Mouse (Mus musculus): Measurements from ENCODE around the gene Tia1. TPM values are rescaled to one million over a fixed set of nuclear protein-coding genes. Genes with fewer than 3 reads are reported as not detected.

The Tia1 gene
- 228 and 232 TPM in 2 replicates for polyA plus RNA-seq (2014; fragmentation: Nextera tagmentation; extraction: Ambion mirVana)

DNA sequence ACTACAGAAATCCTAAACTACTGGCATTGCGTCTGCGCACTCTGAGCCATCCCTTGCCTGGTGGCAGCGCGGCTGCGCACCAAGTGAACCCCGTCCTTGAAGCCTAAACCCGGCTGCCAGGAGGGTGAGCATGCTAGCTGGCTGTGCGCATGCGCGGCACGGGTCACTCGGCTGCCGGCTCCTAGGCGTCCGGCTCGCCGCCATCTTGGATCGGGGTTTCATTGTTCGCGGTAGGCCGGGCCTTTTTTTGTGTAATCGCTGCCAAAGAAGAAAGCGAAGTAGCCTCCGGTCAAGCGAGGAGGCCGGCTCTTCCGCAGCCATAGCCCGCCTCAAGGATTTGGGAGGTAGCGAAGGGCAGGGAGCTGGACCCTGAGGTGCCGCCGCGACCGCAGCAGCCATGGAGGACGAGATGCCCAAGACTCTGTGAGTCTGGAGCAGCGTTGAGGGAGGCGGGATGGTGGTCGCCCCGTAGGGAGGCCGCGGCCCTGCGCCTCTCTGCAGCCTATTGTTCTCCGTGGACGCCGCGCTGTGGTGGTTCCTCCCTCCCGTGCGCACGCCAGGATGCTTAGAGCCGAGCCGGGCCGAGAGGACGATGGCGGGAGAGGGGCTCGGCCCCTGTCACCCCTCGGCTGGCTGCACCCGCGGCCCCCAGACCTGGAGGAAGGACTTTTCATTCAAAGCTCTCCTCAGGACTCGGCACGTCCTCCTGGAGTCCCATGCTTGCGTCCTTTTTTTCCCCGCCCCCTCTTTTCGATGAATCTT is at the start of gene Tia1:
Tia1 (plus strand) TSS at position 120 of the 762 bp plus-strand sequence.
- Histone ChIP-seq H3K4me1 (ENCODE audit: control insufficient read depth, insufficient read depth, low read length) (no peaks in the 10 kb centered on the region), H3K9ac (replicated peaks; ENCODE audit: low read length) (peak within 1 kb of the TSS; percentile 95), H3K27me3 (ENCODE audit: control insufficient read depth, insufficient read depth, low read length) (no peaks in the 10 kb centered on the region), H3K36me3 (replicated peaks; ENCODE audit: control insufficient read depth, insufficient read depth, low read depth, low read length) (no peaks in the 10 kb centered on the region), H3K4me3 (ENCODE audit: low read depth, low read length) (peak within 1 kb of the TSS; percentile 61), H3K27ac (replicated peaks; ENCODE audit: low read depth, low read length) (peak within 1 kb of the TSS; percentile 99), H3K9me3 (replicated peaks; ENCODE audit: control insufficient read depth, low read length) (no peaks in the 10 kb centered on the region), H3K4me2 (ENCODE audit: low read depth, low read length) (peak within 1 kb of the TSS; percentile 32; the same call in 1 of the 2 replicates)
- peak; percentile 98 for DNase-seq (ENCODE audit: low spot score)
- ATAC-seq (replicated peaks; ENCODE audit: insufficient number of reproducible peaks, low FRiP score, low TSS enrichment, low read depth): peak; percentile 94
- WGBS: under 1% methylated on average over 62 of the region's 62 CpGs

DNA sequence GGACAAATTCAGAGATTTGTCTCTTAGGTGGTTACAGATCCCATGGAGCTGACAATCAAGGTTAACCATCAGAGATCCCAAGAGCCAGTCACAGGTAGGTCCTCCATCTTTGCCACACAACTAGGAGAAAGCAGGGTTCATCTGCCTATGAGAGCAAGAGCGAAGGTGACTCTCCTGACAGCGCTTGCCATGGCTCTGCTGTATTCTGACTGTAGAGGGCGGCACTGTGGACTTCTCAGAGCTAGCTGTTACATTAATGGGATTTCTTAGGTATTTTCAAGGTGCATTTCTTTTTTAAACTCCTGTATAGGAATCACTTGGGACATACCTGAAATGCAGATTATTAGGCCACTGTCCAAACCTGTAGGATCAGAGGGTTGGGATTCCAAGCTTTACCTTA is 49.1 kb upstream of the Tia1 start:
- DNase-seq (ENCODE audit: low spot score): no peak
- no peak for ATAC-seq (replicated peaks; ENCODE audit: insufficient number of reproducible peaks, low FRiP score, low TSS enrichment, low read depth)
- H3K27ac ChIP-seq (replicated peaks; ENCODE audit: low read depth, low read length): no peak overlapping the region
- no peak overlapping the region for H3K4me3 ChIP-seq (ENCODE audit: low read depth, low read length)
- no peaks in the 10 kb centered on the region for H3K9me3 ChIP-seq (replicated peaks; ENCODE audit: control insufficient read depth, low read length)
- H3K27me3 ChIP-seq (ENCODE audit: control insufficient read depth, insufficient read depth, low read length): no peaks in the 10 kb centered on the region
- H3K4me1 ChIP-seq (ENCODE audit: control insufficient read depth, insufficient read depth, low read length): no peaks in the 10 kb centered on the region
- H3K9ac ChIP-seq (replicated peaks; ENCODE audit: low read length): no peak overlapping the region
- no peak overlapping the region for H3K4me2 ChIP-seq (ENCODE audit: low read depth, low read length)
- H3K36me3 ChIP-seq (replicated peaks; ENCODE audit: control insufficient read depth, insufficient read depth, low read depth, low read length): no peaks in the 10 kb centered on the region
- 50% methylated on average over 3 of the region's 3 CpGs for WGBS

DNA sequence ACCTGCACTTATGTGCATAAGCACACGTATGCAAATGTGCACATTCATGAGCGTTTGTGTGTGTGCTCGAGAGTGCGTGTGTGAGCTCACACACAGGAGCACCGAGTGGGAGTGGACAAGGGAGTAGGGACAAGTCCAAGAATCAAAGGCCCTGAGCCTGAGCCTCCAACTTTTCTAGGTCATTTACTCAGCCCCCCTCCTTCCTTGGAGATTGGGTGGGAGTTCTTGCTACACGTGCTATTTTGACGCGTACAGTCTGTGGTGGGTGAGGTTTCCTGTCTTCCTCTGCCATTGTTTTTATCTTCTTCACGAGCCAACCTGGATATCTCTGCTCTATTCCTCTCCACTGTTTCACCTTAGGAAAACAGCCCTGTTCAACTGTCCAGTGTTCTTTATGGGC is 47.1 kb upstream of the Tia1 start:
- no peaks in the 10 kb centered on the region for H3K27me3 ChIP-seq (ENCODE audit: control insufficient read depth, insufficient read depth, low read length)
- no peaks in the 10 kb centered on the region for H3K36me3 ChIP-seq (replicated peaks; ENCODE audit: control insufficient read depth, insufficient read depth, low read depth, low read length)
- H3K4me1 ChIP-seq (ENCODE audit: control insufficient read depth, insufficient read depth, low read length): no peaks in the 10 kb centered on the region
- ATAC-seq (replicated peaks; ENCODE audit: insufficient number of reproducible peaks, low FRiP score, low TSS enrichment, low read depth) (no peak), DNase-seq (ENCODE audit: low spot score) (no peak)
- no peak overlapping the region for H3K4me2 ChIP-seq (ENCODE audit: low read depth, low read length)
- no peaks in the 10 kb centered on the region for H3K9me3 ChIP-seq (replicated peaks; ENCODE audit: control insufficient read depth, low read length)
- H3K4me3 ChIP-seq (ENCODE audit: low read depth, low read length): no peak overlapping the region
- H3K9ac ChIP-seq (replicated peaks; ENCODE audit: low read length): no peak overlapping the region
- H3K27ac ChIP-seq (replicated peaks; ENCODE audit: low read depth, low read length): no peak overlapping the region
- 82% methylated on average over 9 of the region's 9 CpGs for WGBS

DNA sequence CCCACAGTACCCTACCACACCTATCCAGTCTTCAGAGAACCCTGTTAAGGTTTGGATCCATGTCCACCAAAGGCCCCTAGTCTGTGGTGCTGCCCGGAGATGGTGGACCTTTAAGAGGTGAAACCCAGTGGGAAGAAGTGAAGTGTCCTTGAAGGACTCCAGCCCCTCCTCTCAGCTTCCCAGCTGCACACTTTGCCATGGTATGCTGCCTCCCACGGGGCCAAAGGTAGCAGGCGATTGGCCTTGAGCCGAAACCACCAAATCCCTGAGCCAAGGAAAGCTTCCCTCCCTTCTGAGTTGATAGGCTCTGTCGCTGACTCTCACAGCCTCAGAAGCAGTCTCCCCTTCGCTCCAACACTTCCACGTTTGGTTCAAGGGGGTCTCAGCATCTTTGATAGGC is 43.3 kb upstream of the Tia1 start:
- ATAC-seq (replicated peaks; ENCODE audit: insufficient number of reproducible peaks, low FRiP score, low TSS enrichment, low read depth) (no peak), DNase-seq (ENCODE audit: low spot score) (no peak)
- no peak overlapping the region for H3K4me2 ChIP-seq (ENCODE audit: low read depth, low read length)
- no peaks in the 10 kb centered on the region for H3K27me3 ChIP-seq (ENCODE audit: control insufficient read depth, insufficient read depth, low read length)
- WGBS: 68% methylated on average over 7 of the region's 7 CpGs
- no peaks in the 10 kb centered on the region for H3K4me1 ChIP-seq (ENCODE audit: control insufficient read depth, insufficient read depth, low read length)
- H3K9ac ChIP-seq (replicated peaks; ENCODE audit: low read length): no peak overlapping the region
- H3K4me3 ChIP-seq (ENCODE audit: low read depth, low read length): no peak overlapping the region
- H3K9me3 ChIP-seq (replicated peaks; ENCODE audit: control insufficient read depth, low read length): no peaks in the 10 kb centered on the region
- no peaks in the 10 kb centered on the region for H3K36me3 ChIP-seq (replicated peaks; ENCODE audit: control insufficient read depth, insufficient read depth, low read depth, low read length)
- no peak overlapping the region for H3K27ac ChIP-seq (replicated peaks; ENCODE audit: low read depth, low read length)

DNA sequence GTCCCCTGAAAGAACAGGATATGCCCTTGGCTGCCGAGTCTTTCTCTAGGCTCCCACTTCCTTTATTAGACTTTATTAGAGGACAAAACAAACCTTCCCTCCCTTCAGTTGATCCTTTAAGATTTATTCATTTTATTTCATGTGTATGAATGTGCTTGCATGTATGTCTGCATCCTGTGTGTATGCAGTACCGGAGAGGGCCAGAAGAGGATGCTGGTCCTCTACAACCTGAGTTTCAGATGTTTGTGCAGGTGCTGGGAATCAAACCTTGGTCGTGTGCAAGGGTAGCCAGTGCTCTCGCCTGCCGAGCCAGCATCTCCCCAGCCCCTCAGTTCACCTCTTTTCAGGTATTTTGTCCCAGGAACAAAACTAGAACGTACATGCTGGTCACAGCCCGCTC is 42.6 kb upstream of the Tia1 start:
- WGBS: 85% methylated on average over 7 of the region's 7 CpGs
- H3K4me2 ChIP-seq (ENCODE audit: low read depth, low read length): no peak overlapping the region
- ATAC-seq (replicated peaks; ENCODE audit: insufficient number of reproducible peaks, low FRiP score, low TSS enrichment, low read depth) (no peak), DNase-seq (ENCODE audit: low spot score) (no peak)
- no peaks in the 10 kb centered on the region for H3K27me3 ChIP-seq (ENCODE audit: control insufficient read depth, insufficient read depth, low read length)
- H3K36me3 ChIP-seq (replicated peaks; ENCODE audit: control insufficient read depth, insufficient read depth, low read depth, low read length): no peaks in the 10 kb centered on the region
- no peaks in the 10 kb centered on the region for H3K9me3 ChIP-seq (replicated peaks; ENCODE audit: control insufficient read depth, low read length)
- no peak overlapping the region for H3K4me3 ChIP-seq (ENCODE audit: low read depth, low read length)
- H3K27ac ChIP-seq (replicated peaks; ENCODE audit: low read depth, low read length): no peak overlapping the region
- no peak overlapping the region for H3K9ac ChIP-seq (replicated peaks; ENCODE audit: low read length)
- H3K4me1 ChIP-seq (ENCODE audit: control insufficient read depth, insufficient read depth, low read length): no peaks in the 10 kb centered on the region

DNA sequence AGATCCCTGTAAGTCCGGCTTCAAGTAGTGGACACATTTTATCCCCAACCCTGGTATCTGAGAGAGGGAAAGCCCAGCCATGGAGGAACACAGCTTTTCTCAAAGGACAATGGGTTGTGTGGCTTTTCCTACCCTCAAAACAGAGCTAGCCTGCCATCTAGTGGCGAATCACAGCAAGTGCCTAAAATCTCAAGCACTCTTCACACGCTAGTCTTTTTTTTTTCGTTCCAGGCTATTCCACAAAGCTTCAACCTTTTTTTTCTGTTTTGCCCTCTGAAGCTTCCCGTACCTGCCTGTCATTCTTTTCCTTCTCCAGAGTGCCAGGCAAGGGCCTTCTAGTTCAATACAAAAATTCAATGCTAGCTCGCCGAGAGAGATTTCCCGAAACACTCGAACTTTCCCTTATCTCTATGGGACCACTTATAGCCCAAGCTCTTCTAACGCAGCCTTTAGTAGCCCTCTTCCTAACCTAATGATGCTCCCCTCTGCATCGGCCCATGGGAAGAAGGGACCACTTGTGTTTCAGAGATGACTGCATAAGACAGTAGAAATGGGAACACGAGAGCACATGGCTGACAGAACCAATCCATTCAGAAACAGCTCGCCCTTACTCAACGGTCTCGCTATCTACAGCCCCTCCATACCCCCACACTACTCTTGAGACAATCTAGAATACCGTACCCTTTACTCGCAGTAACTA is 39.4 kb upstream of the Tia1 start:
- no peaks in the 10 kb centered on the region for H3K27me3 ChIP-seq (ENCODE audit: control insufficient read depth, insufficient read depth, low read length)
- WGBS: 5% methylated on average over 17 of the region's 17 CpGs
- peak overlapping the region; percentile 68 for H3K4me2 ChIP-seq (ENCODE audit: low read depth, low read length)
- ATAC-seq (replicated peaks; ENCODE audit: insufficient number of reproducible peaks, low FRiP score, low TSS enrichment, low read depth) (peak; percentile 40; the same call in 1 of the 2 replicates), DNase-seq (ENCODE audit: low spot score) (peak; percentile 91)
- peak overlapping the region; percentile 75 for H3K9ac ChIP-seq (replicated peaks; ENCODE audit: low read length)
- H3K9me3 ChIP-seq (replicated peaks; ENCODE audit: control insufficient read depth, low read length): no peaks in the 10 kb centered on the region
- no peaks in the 10 kb centered on the region for H3K36me3 ChIP-seq (replicated peaks; ENCODE audit: control insufficient read depth, insufficient read depth, low read depth, low read length)
- H3K27ac ChIP-seq (replicated peaks; ENCODE audit: low read depth, low read length): no peak overlapping the region
- H3K4me1 ChIP-seq (ENCODE audit: control insufficient read depth, insufficient read depth, low read length): no peaks in the 10 kb centered on the region
- H3K4me3 ChIP-seq (ENCODE audit: low read depth, low read length): peak overlapping the region; percentile 47

DNA sequence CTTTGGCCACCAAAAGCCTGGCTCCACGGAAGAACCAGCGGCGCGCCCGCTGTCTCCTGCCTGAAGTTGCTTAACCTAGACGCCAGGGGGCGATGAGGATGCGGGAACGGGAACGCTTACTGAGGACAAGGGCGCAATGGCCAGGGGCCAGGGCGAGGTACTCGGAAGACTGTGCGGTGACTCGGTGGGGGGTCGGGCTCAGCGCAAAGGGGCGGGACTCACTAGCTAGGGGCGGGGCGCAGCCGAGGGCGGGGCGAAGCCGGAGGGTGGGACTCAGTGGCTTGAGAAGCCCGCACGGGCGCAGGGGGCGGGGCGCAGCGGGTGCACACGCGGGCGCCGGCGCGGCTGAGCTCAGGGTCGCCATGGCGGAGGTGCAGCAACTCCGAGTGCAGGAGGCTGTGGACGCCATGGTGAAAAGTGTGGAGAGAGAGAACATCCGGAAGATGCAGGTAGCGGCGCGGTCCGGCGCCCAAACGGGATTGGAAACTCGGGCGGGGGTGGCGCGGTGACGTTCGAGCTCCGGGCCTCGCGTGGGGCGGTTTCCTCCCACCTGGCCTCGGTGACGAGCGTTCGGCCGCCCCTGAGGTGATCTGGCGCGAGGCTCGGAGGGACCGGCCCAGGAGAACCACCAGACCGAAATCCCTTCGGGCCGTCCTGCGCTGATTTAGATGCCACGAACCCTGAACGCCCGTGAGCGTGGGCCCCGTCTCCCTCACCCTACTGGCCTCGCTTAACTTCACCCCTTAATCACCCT is 38.5 kb upstream of the Tia1 start, which contains the start of gene Fam136a:
Fam136a (plus strand) TSS at position 276 of the 754 bp plus-strand sequence.
- Histone ChIP-seq H3K9ac (replicated peaks; ENCODE audit: low read length) (peak within 1 kb of the TSS; percentile 75), H3K4me1 (ENCODE audit: control insufficient read depth, insufficient read depth, low read length) (no peaks in the 10 kb centered on the region), H3K27ac (replicated peaks; ENCODE audit: low read depth, low read length) (no peak within 1 kb of the TSS), H3K27me3 (ENCODE audit: control insufficient read depth, insufficient read depth, low read length) (no peaks in the 10 kb centered on the region), H3K36me3 (replicated peaks; ENCODE audit: control insufficient read depth, insufficient read depth, low read depth, low read length) (no peaks in the 10 kb centered on the region), H3K9me3 (replicated peaks; ENCODE audit: control insufficient read depth, low read length) (no peaks in the 10 kb centered on the region), H3K4me3 (ENCODE audit: low read depth, low read length) (peak within 1 kb of the TSS; percentile 47), H3K4me2 (ENCODE audit: low read depth, low read length) (peak within 1 kb of the TSS; percentile 68)
- under 1% methylated on average over 76 of the region's 76 CpGs for WGBS
- peak; percentile 94 for ATAC-seq (replicated peaks; ENCODE audit: insufficient number of reproducible peaks, low FRiP score, low TSS enrichment, low read depth)
- peak; percentile 99 for DNase-seq (ENCODE audit: low spot score)

Data from embryonic facial prominence, embryonic 11.5 days (tissue).